Mouse (Mus musculus) gastrocnemius, adult 2 months (tissue): ENCODE measurements at regions not wholly inside any gene's neighbourhood (a gene's known extent, or its start where the extent isn't known, plus 50 kb on each side); places are given as distances from the start of the nearest gene placed in this dataset.

Experiments used
- DNase-seq: peaks from one replicate; pipeline ENCODE4 v3.0.0; 2022
- H3K27ac ChIP-seq: fragments of 200-600 bp; 2 replicates; pipeline ENCODE4 v1.8.1; 2022; ENCODE audit warnings: mild to moderate bottlenecking
- H3K4me3 ChIP-seq: fragments of 200-600 bp; 2 replicates; pipeline ENCODE4 v1.8.1; 2022; ENCODE audit warnings: mild to moderate bottlenecking, moderate library complexity
- CTCF ChIP-seq: fragments of 200-600 bp; IDR thresholded peaks from 2 replicates; pipeline ENCODE4 v1.8.1; 2022; ENCODE audit warnings: antibody characterized with exemption, mild to moderate bottlenecking, moderate library complexity
- intact Hi-C: fragments of 180-260 bp; cut with DNase I; formaldehyde crosslinking; loops from one replicate; pipeline ENCODE4 v1.15.1; 2025

- no peak overlapping the region for H3K27ac ChIP-seq
- intact Hi-C loops, result no loop called here
- no peak overlapping the region for H3K4me3 ChIP-seq
- no peak for TF ChIP-seq CTCF
- DNase-seq, result no peak
Observed at GRCm38 (mm10) chr13:34576392-34576791, 76.9 kb downstream of the Pxdc1 start.

- no peak for DNase-seq
- no peak overlapping the region for H3K4me3 ChIP-seq
- intact Hi-C loops, result no loop called here
- no peak for TF ChIP-seq CTCF
- H3K27ac ChIP-seq, result no peak overlapping the region
Observed at GRCm38 (mm10) chr13:34575997-34576314, 77.3 kb downstream of the Pxdc1 start.

DNA sequence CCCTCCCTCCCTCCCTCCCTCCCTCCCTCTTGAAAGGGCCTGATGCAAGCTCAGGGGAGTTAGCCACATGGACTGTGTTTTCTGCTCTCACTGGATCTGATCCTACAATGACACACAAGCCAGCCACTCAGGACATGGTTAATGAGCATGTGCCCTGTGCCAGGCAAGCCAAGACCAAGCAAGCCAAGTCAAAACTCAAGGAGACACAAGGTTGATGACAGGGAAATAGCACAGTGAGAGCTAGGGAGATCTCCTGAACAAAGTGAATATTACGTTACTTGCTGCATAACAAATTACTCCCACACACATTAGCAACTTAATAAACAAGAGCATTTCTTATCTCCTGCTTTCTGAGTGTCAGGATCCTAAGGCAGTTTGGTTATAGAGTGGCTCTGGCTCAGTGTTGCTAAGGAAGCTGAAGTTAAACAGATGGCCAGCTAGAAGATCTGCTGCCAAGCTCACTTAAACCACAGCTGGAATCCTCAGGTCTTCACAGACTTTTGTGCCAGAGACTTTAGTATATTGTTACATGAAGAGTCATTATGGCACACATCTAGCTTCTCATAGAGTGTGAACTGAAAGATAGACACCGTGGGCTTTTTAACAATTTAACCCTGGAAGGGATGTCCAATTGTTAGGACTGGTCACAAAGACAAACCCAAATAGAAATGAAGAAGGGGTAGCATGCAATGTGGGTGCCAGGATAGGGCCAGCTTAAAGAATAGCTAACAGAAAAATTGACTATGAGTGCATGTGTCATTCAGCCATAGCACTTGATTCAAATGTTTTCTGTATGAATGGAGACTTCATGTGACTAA, 77.9 kb downstream of the Pxdc1 start:
- DNase-seq, result no peak

GRCm38 (mm10) chr13:34569312-34569711, 84.0 kb downstream of the Pxdc1 start:
- TF ChIP-seq CTCF, result no peak
- intact Hi-C loops, result no loop called here
- no peak for DNase-seq
- Histone ChIP-seq H3K27ac (no peak overlapping the region), H3K4me3 (no peak overlapping the region)

More for the DNA sequence above, 77.9 kb downstream of the Pxdc1 start:
- intact Hi-C loops, result no loop called here
- no peak overlapping the region for H3K4me3 ChIP-seq
- no peak for TF ChIP-seq CTCF
- H3K27ac ChIP-seq, result no peak overlapping the region

GRCm38 (mm10) chr13:34566687-34567086, 86.6 kb downstream of the Pxdc1 start:
- no peak for TF ChIP-seq CTCF
- no peak for DNase-seq
- Histone ChIP-seq H3K4me3 (no peak overlapping the region), H3K27ac (no peak overlapping the region)
- intact Hi-C loops, result no loop called here

DNA sequence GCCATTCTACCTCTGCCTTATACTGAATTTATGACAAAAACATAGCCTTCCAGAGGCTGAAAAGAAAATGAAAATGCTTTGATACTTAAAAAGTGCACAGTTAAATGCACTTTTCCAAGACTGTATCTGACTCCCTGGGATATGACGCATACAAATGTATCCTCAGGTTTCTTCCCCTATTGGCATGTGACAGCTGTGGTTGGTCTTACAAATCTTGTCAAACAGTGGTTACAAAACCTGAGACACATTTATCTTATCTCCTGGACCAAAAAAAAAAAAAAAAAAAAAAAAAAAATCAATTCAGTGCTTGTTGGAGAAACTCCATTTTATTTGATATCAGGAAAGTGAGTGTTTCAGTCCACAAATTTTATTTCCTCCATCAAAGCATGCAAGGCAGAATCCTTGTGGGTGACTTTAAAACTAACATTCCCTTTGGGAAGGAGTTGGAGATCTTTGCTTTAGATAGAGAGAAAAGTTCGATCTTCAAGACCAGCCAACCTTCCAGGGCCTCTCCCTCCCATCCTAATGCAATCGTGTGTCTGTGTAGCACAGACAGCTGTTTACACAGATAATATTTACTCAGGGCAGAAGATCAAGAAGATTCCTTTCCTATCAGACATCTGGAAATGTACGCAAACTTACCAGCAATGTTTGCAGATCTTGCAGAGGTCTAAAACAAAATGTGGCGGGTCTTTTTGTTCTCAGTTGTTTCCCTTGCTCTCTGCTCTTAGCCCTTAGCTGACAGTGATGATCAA, 103.0 kb downstream of the Pxdc1 start:
- H3K4me3 ChIP-seq, result no peak overlapping the region
- DNase-seq, result no peak
- intact Hi-C loops, result no loop called here
- H3K27ac ChIP-seq, result no peak overlapping the region
- TF ChIP-seq CTCF, result no peak

- no peak for TF ChIP-seq CTCF
- DNase-seq, result no peak
- Histone ChIP-seq H3K4me3 (no peak overlapping the region), H3K27ac (no peak overlapping the region)
- intact Hi-C loops, result no loop called here
Observed at GRCm38 (mm10) chr13:34540646-34541045, 112.6 kb downstream of the Pxdc1 start.

DNA sequence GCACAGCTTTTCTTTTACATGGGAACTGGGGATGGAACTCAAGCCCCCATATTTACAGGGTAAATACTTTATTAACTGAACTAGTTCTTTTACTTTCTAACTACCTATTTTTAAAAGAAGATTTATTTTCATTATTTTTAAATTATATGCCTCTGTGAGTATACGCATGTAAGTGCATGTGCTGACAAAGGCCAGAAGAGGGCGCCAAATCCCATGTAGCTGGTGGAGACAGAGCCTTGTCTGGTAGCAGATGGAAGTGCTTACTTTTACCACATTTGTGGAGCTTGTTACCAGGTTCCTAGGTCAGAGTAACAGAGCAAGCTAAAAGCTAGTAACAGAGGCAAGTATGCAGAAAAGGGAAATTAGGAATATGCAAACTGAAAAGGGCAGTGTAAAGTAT, 119.4 kb downstream of the Pxdc1 start:
- DNase-seq, result no peak
- TF ChIP-seq CTCF, result peak; percentile 5; the same call in 1 of the 2 replicates
- intact Hi-C loops, result no loop called here

GRCm38 (mm10) chr13:34511332-34511731, 142.0 kb downstream of the Pxdc1 start:
- intact Hi-C loops, result no loop called here
- Histone ChIP-seq H3K27ac (no peak overlapping the region), H3K4me3 (no peak overlapping the region)
- DNase-seq, result no peak
- no peak for TF ChIP-seq CTCF

More for the DNA sequence above, 119.4 kb downstream of the Pxdc1 start:
- no peak overlapping the region for H3K27ac ChIP-seq
- H3K4me3 ChIP-seq, result no peak overlapping the region

DNA sequence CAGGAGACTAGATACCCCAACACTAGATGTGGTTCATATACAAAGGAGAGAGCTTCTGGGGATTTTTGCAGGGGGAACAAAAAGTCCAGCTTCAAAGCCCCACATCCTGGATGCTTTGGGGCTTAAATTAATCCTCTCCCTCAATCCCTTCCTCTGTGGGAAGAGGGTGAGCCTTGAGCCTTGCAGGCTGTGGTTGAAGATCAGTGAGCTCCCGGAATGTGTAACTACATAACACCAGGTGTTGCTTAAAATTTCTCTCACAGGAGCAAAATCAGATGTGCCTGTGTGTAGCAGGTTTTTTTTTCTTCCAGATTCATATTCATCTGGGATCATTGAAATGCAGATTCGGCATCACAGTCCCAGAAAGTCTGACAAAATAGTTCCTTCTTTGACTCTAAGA, 146.1 kb downstream of the Pxdc1 start:
- TF ChIP-seq CTCF, result no peak
- intact Hi-C loops, result no loop called here
- no peak overlapping the region for H3K27ac ChIP-seq
- no peak for DNase-seq
- H3K4me3 ChIP-seq, result no peak overlapping the region

DNA sequence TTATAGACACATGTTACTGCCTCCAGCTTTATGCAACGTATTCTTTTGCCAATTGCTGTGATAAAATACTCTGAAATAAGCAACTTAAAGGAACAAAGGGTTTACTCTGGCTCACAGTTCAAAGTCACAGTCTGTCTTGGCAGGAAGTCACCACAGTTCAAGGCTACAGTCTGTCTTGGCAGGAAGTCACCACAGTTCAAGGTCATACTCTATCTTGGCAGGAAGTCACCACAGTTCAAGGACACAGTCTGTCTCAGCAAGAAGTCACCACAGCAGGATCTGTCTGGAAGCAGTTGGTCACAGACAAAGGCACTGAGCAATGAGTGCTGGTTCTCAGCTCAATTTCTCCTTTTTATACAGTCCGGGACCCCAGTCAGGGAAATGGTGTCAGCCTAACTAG, 147.4 kb downstream of the Pxdc1 start:
- no peak for DNase-seq
- TF ChIP-seq CTCF, result no peak
- intact Hi-C loops, result no loop called here
- Histone ChIP-seq H3K4me3 (no peak overlapping the region), H3K27ac (no peak overlapping the region)

DNA sequence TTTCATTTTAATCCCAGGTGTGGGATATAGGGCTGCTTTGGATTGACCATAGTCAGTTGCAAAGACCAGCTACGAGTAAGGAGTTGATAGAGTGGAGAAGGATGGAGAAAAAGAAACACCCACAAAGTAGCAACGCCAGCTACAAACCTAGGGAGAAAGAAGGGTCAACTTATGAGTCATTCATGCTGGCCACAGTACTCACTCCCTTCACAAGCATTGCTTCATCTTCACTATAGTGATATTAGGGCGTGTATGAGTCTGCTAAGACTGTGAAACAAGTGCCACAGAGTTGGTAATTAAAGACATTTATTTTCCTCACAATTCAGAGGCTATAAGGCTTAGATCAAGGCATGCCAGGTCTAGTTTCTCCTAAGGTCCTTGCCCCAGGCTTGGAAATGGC, 148.4 kb downstream of the Pxdc1 start:
- intact Hi-C loops, result no loop called here
- no peak for TF ChIP-seq CTCF
- Histone ChIP-seq H3K27ac (no peak overlapping the region), H3K4me3 (no peak overlapping the region)
- no peak for DNase-seq

DNA sequence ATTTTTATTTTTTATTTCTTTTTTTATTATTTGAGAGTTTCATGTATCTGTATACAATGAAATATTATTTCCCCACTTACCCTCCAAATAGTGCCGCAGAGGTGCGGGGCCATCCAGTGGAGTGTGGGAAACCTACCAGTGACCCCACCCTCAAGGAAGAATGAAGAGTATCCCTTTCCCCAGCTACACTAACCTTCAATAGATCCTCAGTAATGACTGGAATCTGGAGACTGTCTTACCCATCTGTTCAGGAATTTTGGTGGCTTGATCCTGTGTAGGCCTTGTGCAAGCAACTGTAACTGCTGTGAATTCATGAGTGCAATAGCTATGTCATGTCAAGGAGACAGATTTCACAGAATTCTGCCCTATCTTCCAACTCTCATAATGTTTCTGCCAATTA, 153.9 kb upstream of the Slc22a23 start:
- no peak for DNase-seq
- no peak overlapping the region for H3K27ac ChIP-seq
- TF ChIP-seq CTCF, result no peak
- intact Hi-C loops, result no loop called here
- H3K4me3 ChIP-seq, result no peak overlapping the region

- no peak for TF ChIP-seq CTCF
- no peak overlapping the region for H3K27ac ChIP-seq
- intact Hi-C loops, result no loop called here
- DNase-seq, result no peak
- no peak overlapping the region for H3K4me3 ChIP-seq
Observed at GRCm38 (mm10) chr13:34497667-34498066, 152.7 kb upstream of the Slc22a23 start.
